Comparison of ENCODE assay signal across 9 mouse cellular contexts in genomic region chr5:106709388-106710084, GRCm38 (mm10). TPM values are rescaled to one million over a fixed set of nuclear protein-coding genes. Genes with fewer than 3 reads are reported as not detected.
DNase-seq lines count a peak whose midpoint lies in the region; ATAC-seq lines count a peak whose summit lies in the region.
"Had no signal": no experiment of that assay in that cellular context is flagged by ENCODE, and none has a peak within 500 bp of the region (broad histone marks: within the 10 kb centered on the region; RNA-seq: fewer than 3 reads in every experiment).

No protein-coding gene starts in this region.

- no peaks in the 10 kb centered on the region for H3K9me3 ChIP-seq in forebrain, embryonic 16.5 days (ENCODE audit: control insufficient read depth, low read length)
- no peaks in the 10 kb centered on the region for H3K9me3 ChIP-seq in forebrain, embryonic 11.5 days (ENCODE audit: control insufficient read depth, low read length)
- H3K9me3 ChIP-seq in liver, embryonic 11.5 days (ENCODE audit: control insufficient read depth, low read length), result no peaks in the 10 kb centered on the region
- H3K9me3 ChIP-seq: neural tube, embryonic 12.5 days had no signal

- peaks cover 25% of the 10 kb centered on the region for H3K4me1 ChIP-seq in forebrain, embryonic 16.5 days (replicated peaks; ENCODE audit: control insufficient read depth, insufficient read depth, low read length)
- peaks cover 5% of the 10 kb centered on the region; the same call in 1 of the 2 replicates for H3K4me1 ChIP-seq in forebrain, embryonic 11.5 days (replicated peaks; ENCODE audit: control insufficient read depth, insufficient read depth, low read length)
- H3K4me1 ChIP-seq in liver, embryonic 11.5 days (replicated peaks; ENCODE audit: control insufficient read depth, insufficient read depth, low read length), result peaks cover 34% of the 10 kb centered on the region
- H3K4me1 ChIP-seq: neural tube, embryonic 12.5 days had no signal

- DNase-seq in forebrain, embryonic 11.5 days (ENCODE audit: low spot score), result no peak
- peak; percentile 82 for DNase-seq in c-Kit-negative CD71-positive TER-119-positive erythroid progenitor cells, embryonic 14.5 days (ENCODE audit: low read depth, low spot score)
- peak; percentile 59 for DNase-seq in liver, embryonic 11.5 days (ENCODE audit: low spot score)
- no peak for DNase-seq in left cerebral cortex, adult 11 months (ENCODE audit: low spot score)
- no peak for DNase-seq in urinary bladder, adult 2 months (ENCODE audit: low spot score)
- DNase-seq in ovary, postnatal 36 days (ENCODE audit: low spot score), result no peak

- no peak overlapping the region for H3K4me3 ChIP-seq in forebrain, embryonic 16.5 days (replicated peaks; ENCODE audit: low read length)
- no peak overlapping the region for H3K4me3 ChIP-seq in forebrain, embryonic 11.5 days (ENCODE audit: low read depth, low read length)
- peak overlapping the region; percentile 14; the same call in 1 of the 2 replicates for H3K4me3 ChIP-seq in liver, embryonic 11.5 days (ENCODE audit: low read depth, low read length)
- H3K4me3 ChIP-seq: neural tube, embryonic 12.5 days had no signal

- no peaks in the 10 kb centered on the region for H3K36me3 ChIP-seq in forebrain, embryonic 16.5 days (ENCODE audit: control insufficient read depth, insufficient read depth)
- no peaks in the 10 kb centered on the region for H3K36me3 ChIP-seq in forebrain, embryonic 11.5 days (ENCODE audit: control insufficient read depth, insufficient read depth, low read length)
- H3K36me3 ChIP-seq in liver, embryonic 11.5 days (ENCODE audit: control insufficient read depth, insufficient read depth, low read length), result no peaks in the 10 kb centered on the region
- H3K36me3 ChIP-seq: neural tube, embryonic 12.5 days had no signal

- ATAC-seq in forebrain, embryonic 16.5 days, result no peak
- no peak for ATAC-seq in forebrain, embryonic 11.5 days (replicated peaks; ENCODE audit: low FRiP score)
- peak; percentile 86 for ATAC-seq in liver, embryonic 11.5 days (replicated peaks; ENCODE audit: low FRiP score)
- ATAC-seq in neutrophil, adult 5-6 weeks (ENCODE audit: extremely low read depth, insufficient number of reproducible peaks, low FRiP score, poor library complexity, severe bottlenecking), result peak; percentile 80

- H3K27me3 ChIP-seq in forebrain, embryonic 16.5 days (replicated peaks; ENCODE audit: control insufficient read depth, insufficient read depth, low read length), result no peaks in the 10 kb centered on the region
- H3K27me3 ChIP-seq in forebrain, embryonic 11.5 days (ENCODE audit: control insufficient read depth, insufficient read depth, low read length), result no peaks in the 10 kb centered on the region
- no peaks in the 10 kb centered on the region for H3K27me3 ChIP-seq in liver, embryonic 11.5 days (replicated peaks; ENCODE audit: control insufficient read depth, insufficient read depth, low read length)
- H3K27me3 ChIP-seq: neural tube, embryonic 12.5 days had no signal

- WGBS in forebrain, embryonic 16.5 days, result 50% methylated on average over 11 of the region's 11 CpGs
- 46% methylated on average over 11 of the region's 11 CpGs for WGBS in forebrain, embryonic 11.5 days
- WGBS in liver, embryonic 11.5 days, result 21% methylated on average over 11 of the region's 11 CpGs

- H3K27ac ChIP-seq in forebrain, embryonic 16.5 days (ENCODE audit: low read length), result peak overlapping the region; percentile 54
- H3K27ac ChIP-seq in forebrain, embryonic 11.5 days (ENCODE audit: low read depth, low read length), result no peak overlapping the region
- H3K27ac ChIP-seq in liver, embryonic 11.5 days (ENCODE audit: low read depth, low read length), result peak overlapping the region; percentile 60
- H3K27ac ChIP-seq: neural tube, embryonic 12.5 days had no signal

- H3K4me2 ChIP-seq in forebrain, embryonic 16.5 days (ENCODE audit: low read length), result no peak overlapping the region
- no peak overlapping the region for H3K4me2 ChIP-seq in forebrain, embryonic 11.5 days (ENCODE audit: low read depth, low read length, severe bottlenecking)
- peak overlapping the region; percentile 58 for H3K4me2 ChIP-seq in liver, embryonic 11.5 days
- H3K4me2 ChIP-seq: neural tube, embryonic 12.5 days had no signal

- H3K9ac ChIP-seq in forebrain, embryonic 16.5 days (replicated peaks; ENCODE audit: low read depth, low read length), result no peak overlapping the region
- H3K9ac ChIP-seq in forebrain, embryonic 11.5 days (ENCODE audit: low read length), result no peak overlapping the region
- H3K9ac ChIP-seq in liver, embryonic 11.5 days (ENCODE audit: low read depth, low read length), result peak overlapping the region; percentile 41
- H3K9ac ChIP-seq: neural tube, embryonic 12.5 days had no signal

RNA-seq across cellular contexts. Expression of gene Zfp644, which starts 12.4 kb away (rescaled TPM):
- 79.1 and 85.8 TPM in 2 replicates for polyA plus RNA-seq in forebrain, embryonic 16.5 days (2015; fragmentation: Nextera tagmentation; extraction: Ambion mirVana)
- 70.9 and 86.4 TPM in 2 replicates for polyA plus RNA-seq in forebrain, embryonic 11.5 days (2014; fragmentation: Nextera tagmentation; extraction: Ambion mirVana)
- 36.6 and 44.4 TPM in 2 replicates for polyA plus RNA-seq in liver, embryonic 11.5 days (2014; fragmentation: Nextera tagmentation; extraction: Ambion mirVana)
- 99.7 TPM in 2 replicates for total RNA-seq in neutrophil, adult 5-6 weeks (2017)
- polyA plus RNA-seq in urinary bladder, adult 2 months (2012; rRNA removed), result 31.7 and 32.3 TPM in 2 replicates

Comparison
In these comparisons a context has a peak if more than half of its experiments do, and no peak if none do; other contexts are left out.
1. ATAC-seq: peak in liver, embryonic 11.5 days (single experiment) and neutrophil, adult 5-6 weeks (single experiment); none in forebrain, embryonic 16.5 days (single experiment) and forebrain, embryonic 11.5 days (single experiment).
2. DNase-seq: peak in c-Kit-negative CD71-positive TER-119-positive erythroid progenitor cells, embryonic 14.5 days (single experiment) and liver, embryonic 11.5 days (single experiment); none in forebrain, embryonic 11.5 days (single experiment), left cerebral cortex, adult 11 months (single experiment), urinary bladder, adult 2 months (single experiment) and ovary, postnatal 36 days (single experiment).